Mouse (Mus musculus) CH12.LX (cell line): ENCODE data around the gene Pomp. TPM values are rescaled to one million over a fixed set of nuclear protein-coding genes. Genes with fewer than 3 reads are reported as not detected.

Source experiments
- DNase-seq: peaks from one replicate; pipeline ENCODE4 v3.0.0-alpha.2; 2013; ENCODE audit errors: extremely low read depth
- H3K27ac ChIP-seq: 2 replicates; pipeline ENCODE4 v1.5.1; 2012; ENCODE audit warnings: low read depth, mild to moderate bottlenecking, control low read depth, moderate library complexity; ENCODE audit not compliant: insufficient read depth
- H3K27me3 ChIP-seq: replicated peaks from 2 replicates; pipeline ENCODE3; 2012; ENCODE audit warnings: inconsistent platforms
- H3K36me3 ChIP-seq, 2 experiments: replicated peaks in 1 of 2; 2 replicates each; pipeline versions ENCODE3 to v1.6.1; 2012; ENCODE audit warnings: inconsistent platforms in 1 of 2, low read length in 1 of 2, mild to moderate bottlenecking in 1 of 2, mixed read lengths in 1 of 2, moderate library complexity in 1 of 2; ENCODE audit not compliant: control insufficient read depth in 1 of 2, insufficient read depth in 1 of 2
- H3K4me1 ChIP-seq, 2 experiments: 2 replicates each; pipeline ENCODE4 v1.6.1; 2012; ENCODE audit warnings: inconsistent platforms in 1 of 2, moderate library complexity in 1 of 2; ENCODE audit not compliant: insufficient read depth in 2 of 2, control insufficient read depth in 1 of 2
- H3K4me2 ChIP-seq: 2 replicates; pipeline ENCODE4 v1.6.1; 2012; ENCODE audit warnings: low read depth, mild to moderate bottlenecking, control low read depth; ENCODE audit not compliant: poor library complexity, insufficient read depth, severe bottlenecking
- H3K4me3 ChIP-seq, 3 experiments: fragments of 150-350 bp in 1 of 3; sonication (generic) in 1 of 3; replicated peaks in 1 of 3; 2 replicates each; pipeline versions ENCODE3 to v1.5.1; 2011 to 2012; ENCODE audit warnings: low read depth in 2 of 3, low read length in 2 of 3, mild to moderate bottlenecking in 2 of 3, moderate library complexity in 2 of 3, control low read depth in 1 of 3, improper control_type of control experiment in 1 of 3, inconsistent platforms in 1 of 3, mixed read lengths in 1 of 3; ENCODE audit not compliant: poor library complexity in 1 of 3
- H3K79me2 ChIP-seq: replicated peaks from 2 replicates; pipeline ENCODE4 v1.6.1; 2012; ENCODE audit warnings: mild to moderate bottlenecking, moderate library complexity; ENCODE audit not compliant: control insufficient read depth, poor library complexity, insufficient read depth, severe bottlenecking; ENCODE audit errors: extremely low read depth
- H3K9ac ChIP-seq: 2 replicates; pipeline ENCODE4 v1.6.1; 2012; ENCODE audit warnings: low read depth, mild to moderate bottlenecking, control low read depth, moderate library complexity; ENCODE audit not compliant: insufficient read depth
- H3K9me3 ChIP-seq: replicated peaks from 2 replicates; pipeline ENCODE3; 2012; ENCODE audit warnings: low read length, inconsistent platforms, mixed read lengths
- CHD2 ChIP-seq: IDR thresholded peaks from 2 replicates; pipeline ENCODE4 v1.6.1; 2011; ENCODE audit warnings: low read length, improper control_type of control experiment
- CTCF ChIP-seq, 2 experiments: IDR thresholded peaks in 1 of 2; conservative IDR thresholded peaks in 1 of 2; 2 replicates each; pipeline ENCODE4 v1.5.1; 2011 to 2012; ENCODE audit warnings: low read depth in 2 of 2, low read length in 2 of 2, improper control_type of control experiment in 1 of 2, inconsistent platforms in 1 of 2, mild to moderate bottlenecking in 1 of 2, moderate library complexity in 1 of 2
- ELF1 ChIP-seq: IDR thresholded peaks from 2 replicates; pipeline ENCODE4 v1.6.1; 2014; ENCODE audit warnings: low read depth, mild to moderate bottlenecking, inconsistent platforms, low read length, improper control_type of control experiment
- ETS1 ChIP-seq: conservative IDR thresholded peaks from 2 replicates; pipeline ENCODE4 v1.6.1; 2012; ENCODE audit warnings: low read depth, mild to moderate bottlenecking, inconsistent platforms, low read length, improper control_type of control experiment, moderate library complexity
- JUND ChIP-seq: conservative IDR thresholded peaks from 2 replicates; pipeline ENCODE4 v1.6.1; 2011; ENCODE audit warnings: low read depth, low read length, improper control_type of control experiment
- KAT2A ChIP-seq: IDR thresholded peaks from 2 replicates; pipeline ENCODE4 v1.6.1; 2012; ENCODE audit warnings: low read length, improper control_type of control experiment, inconsistent platforms; ENCODE audit not compliant: insufficient replicate concordance
- MAX ChIP-seq: IDR thresholded peaks from 2 replicates; pipeline ENCODE4 v1.6.1; 2011; ENCODE audit warnings: low read length, improper control_type of control experiment
- MEF2A ChIP-seq: IDR thresholded peaks from 2 replicates; pipeline ENCODE4 v1.6.1; 2014; ENCODE audit warnings: low read depth, mild to moderate bottlenecking, inconsistent platforms, low read length, improper control_type of control experiment, borderline replicate concordance
- MYC ChIP-seq: IDR thresholded peaks from 2 replicates; pipeline ENCODE4 v1.6.1; 2011; ENCODE audit warnings: low read depth, mild to moderate bottlenecking, improper control_type of control experiment, low read length
- NELFE ChIP-seq: IDR thresholded peaks from 2 replicates; pipeline ENCODE4 v1.6.1; 2011; ENCODE audit warnings: low read depth, low read length, improper control_type of control experiment
- NRF1 ChIP-seq: IDR thresholded peaks from 2 replicates; pipeline ENCODE4 v1.6.1; 2014; ENCODE audit warnings: low read depth, mild to moderate bottlenecking, inconsistent platforms, low read length, improper control_type of control experiment, moderate library complexity
- PAX5 ChIP-seq: IDR thresholded peaks from 2 replicates; pipeline ENCODE4 v1.6.1; 2012; ENCODE audit warnings: low read length, inconsistent platforms, mixed read lengths
- POLR2A ChIP-seq: IDR thresholded peaks from 2 replicates; pipeline ENCODE4 v1.6.1; 2011; ENCODE audit warnings: low read depth, mild to moderate bottlenecking, improper control_type of control experiment, low read length
- RCOR1 ChIP-seq: conservative IDR thresholded peaks from 2 replicates; pipeline ENCODE4 v1.6.1; 2012; ENCODE audit warnings: low read depth, mild to moderate bottlenecking, inconsistent platforms, low read length, improper control_type of control experiment
- SMC3 ChIP-seq: IDR thresholded peaks from 2 replicates; pipeline ENCODE4 v1.6.1; 2011; ENCODE audit warnings: low read depth, low read length, improper control_type of control experiment
- USF2 ChIP-seq: conservative IDR thresholded peaks from 2 replicates; pipeline ENCODE4 v1.6.1; 2011; ENCODE audit warnings: low read depth, low read length, improper control_type of control experiment
- ZC3H11A ChIP-seq: IDR thresholded peaks from 2 replicates; pipeline ENCODE4 v1.6.1; 2012; ENCODE audit warnings: low read depth, mild to moderate bottlenecking, inconsistent platforms, low read length, improper control_type of control experiment
- dilution Hi-C: fragments of 300-500 bp; cut with MboI; formaldehyde crosslinking; loops from 2 replicates; pipeline ENCODE4 v1.14.3; 2020; ENCODE audit warnings: low sequenced_read_pairs; ENCODE audit not compliant: extremely low pct_unique_long_range_greater_than_20kb, extremely low pct_ligation_motif_present
- in situ Hi-C: fragments of 300-500 bp; cut with MboI; formaldehyde crosslinking; loops from 3 replicates; pipeline ENCODE4 v1.14.3; 2019; ENCODE audit warnings: low sequenced_read_pairs, low pct_ligation_motif_present, low pct_unique_long_range_greater_than_20kb, mixed read lengths
- polyA plus RNA-seq: library from polyadenylated mRNA; unstranded; fragments of >175 nt; gene quantifications from 2 replicates; pipeline ENCODE4 v1.2.1, GENCODE M21; 2012; ENCODE audit warnings: low read depth; ENCODE audit not compliant: insufficient read length
- total RNA-seq, 2 experiments: library from RNA; depleted of rRNA; stranded (reverse); fragments of 300-350 nt in 1 of 2; fragments of >200 nt in 1 of 2; gene quantifications; 2 replicates each; pipeline ENCODE4 v1.2.3; 2012 to 2014

Pomp gene
- total and polyA plus RNA-seq, 3 experiments = 164 to 618 (median 303) TPM

GRCm38 (mm10) chr5:147824021-147824605 lies 36.1 kb upstream of the Pomp start:
- Histone ChIP-seq H3K79me2 (no peaks in the 10 kb centered on the region), H3K27ac (no peak overlapping the region), H3K9me3 (peaks cover 10% of the 10 kb centered on the region), H3K9ac (no peak overlapping the region)
- dilution Hi-C loops = no loop called here
- TF ChIP-seq PAX5 (no peak), ELF1 (no peak), SMC3 (no peak), MYC (no peak), POLR2A (no peak), USF2 (no peak), CHD2 (no peak), RCOR1 (no peak), ETS1 (no peak), ZC3H11A (no peak), NRF1 (no peak), MEF2A (no peak)
- TF ChIP-seq, all 38 proteins: peak for 0
- in situ Hi-C loops = no loop called here
- no peaks in the 10 kb centered on the region for H3K36me3 ChIP-seq
- H3K27me3 ChIP-seq = no peaks in the 10 kb centered on the region
- no peak overlapping the region for H3K4me2 ChIP-seq
- no peak for DNase-seq
- H3K4me1 ChIP-seq = peaks cover 0 to 7% of the 10 kb centered on the region in 2 experiments; a peak in 2 of 4 replicates
- H3K4me3 ChIP-seq = no peak overlapping the region

DNA sequence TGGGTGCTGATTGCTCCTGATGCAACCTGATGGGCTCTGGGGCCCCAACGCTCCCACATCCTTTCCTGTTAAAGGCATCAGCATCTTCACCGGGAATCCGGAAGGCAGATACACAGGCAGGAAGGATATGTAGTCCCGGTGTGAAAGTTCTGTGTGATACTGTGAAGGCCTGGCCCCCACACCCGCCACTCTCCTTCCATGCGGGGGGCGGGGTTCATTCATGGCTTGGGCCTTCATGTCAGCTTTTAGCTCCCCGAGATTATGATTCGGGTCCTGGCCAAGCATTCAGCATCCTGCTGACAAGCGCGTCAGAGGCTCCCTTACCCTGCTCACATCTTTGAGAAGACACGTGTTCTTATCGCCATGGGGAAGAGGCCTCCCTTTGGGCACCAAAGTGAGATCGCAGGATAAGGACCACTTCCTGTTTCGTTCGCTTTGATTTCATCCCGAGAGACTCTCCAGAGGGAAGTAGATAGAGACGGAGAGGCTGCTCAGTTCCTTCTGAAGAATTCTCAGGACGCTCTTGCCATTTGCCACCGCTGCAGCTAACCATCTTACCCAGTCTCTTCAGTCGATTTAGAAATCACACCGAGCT lies 34.8 kb upstream of the Pomp start:
- dilution Hi-C loops = no loop called here

GRCm38 (mm10) chr5:147826091-147826490 lies 34.2 kb upstream of the Pomp start:
- no peaks in the 10 kb centered on the region for H3K9me3 ChIP-seq
- dilution Hi-C loops = no loop called here
- TF ChIP-seq SMC3 = no peak
- no peak for TF ChIP-seq KAT2A
- no peak for TF ChIP-seq CTCF (conservative IDR thresholded peaks at IDR 0.05 in 1 of 2, IDR thresholded peaks at IDR 0.05 in 1 of 2; ENCODE audit: low read depth in 2 of 2, low read length in 2 of 2)
- no peak for TF ChIP-seq USF2
- TF ChIP-seq NELFE = no peak
- H3K79me2 ChIP-seq = no peaks in the 10 kb centered on the region
- no peaks in the 10 kb centered on the region for H3K27me3 ChIP-seq
- no peak overlapping the region for H3K9ac ChIP-seq
- in situ Hi-C loops = no loop called here
- H3K36me3 ChIP-seq = no peaks in the 10 kb centered on the region
- H3K4me1 ChIP-seq = peaks cover 0 to 7% of the 10 kb centered on the region in 2 experiments; a peak in 2 of 4 replicates
- DNase-seq = no peak
- no peak overlapping the region for H3K4me3 ChIP-seq
- no peak overlapping the region for H3K27ac ChIP-seq
- no peak overlapping the region for H3K4me2 ChIP-seq

More for the DNA sequence above, 34.8 kb upstream of the Pomp start:
- H3K79me2 ChIP-seq = no peaks in the 10 kb centered on the region
- DNase-seq = no peak
- H3K4me3 ChIP-seq = no peak overlapping the region
- peaks cover 0 to 7% of the 10 kb centered on the region in 2 experiments; a peak in 2 of 4 replicates for H3K4me1 ChIP-seq
- H3K27ac ChIP-seq = no peak overlapping the region
- H3K9me3 ChIP-seq = peaks cover 2% of the 10 kb centered on the region
- no peaks in the 10 kb centered on the region for H3K27me3 ChIP-seq
- TF ChIP-seq JUND = no peak
- 0 out of 2 replicates have a peak, but pooled peaks have one; percentile 29 for TF ChIP-seq MAX
- TF ChIP-seq, all 38 proteins: peak for 1
- no peak overlapping the region for H3K4me2 ChIP-seq
- in situ Hi-C loops = no loop called here
- no peaks in the 10 kb centered on the region for H3K36me3 ChIP-seq
- H3K9ac ChIP-seq = no peak overlapping the region
